Mouse (Mus musculus): ENCODE measurements around the gene Olfr221. TPM values are rescaled to one million over a fixed set of nuclear protein-coding genes. Genes with fewer than 3 reads are reported as not detected.

Olfr221 gene
- polyA plus RNA-seq, 1 experiment from 2014 or later: not detected

DNA sequence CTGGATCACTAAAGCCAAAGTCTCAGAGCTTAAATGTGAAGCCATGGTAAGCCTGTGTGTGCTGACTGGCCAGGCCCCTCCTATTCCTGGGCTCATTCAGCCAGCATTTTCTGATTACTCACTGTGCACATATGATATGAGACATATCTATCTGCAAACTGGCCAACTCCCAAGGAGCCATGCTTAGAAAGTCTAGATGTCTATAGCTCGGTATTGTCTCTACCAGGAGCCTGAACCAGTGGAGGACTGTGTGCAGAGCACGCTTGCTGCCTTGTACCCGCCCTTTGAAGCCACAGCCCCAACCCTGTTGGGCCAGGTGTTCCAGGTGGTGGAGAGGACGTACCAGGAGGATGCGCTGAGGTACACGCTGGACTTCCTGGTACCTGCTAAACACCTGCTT is 55.1 kb downstream of the Olfr221 start:
- H3K27ac ChIP-seq (replicated peaks; ENCODE audit: low read depth, low read length): no peak overlapping the region
- H3K4me2 ChIP-seq (ENCODE audit: low read length): no peak overlapping the region
- ATAC-seq (ENCODE audit: low FRiP score, low TSS enrichment) (no peak), DNase-seq (no peak)
- WGBS: 94% methylated on average over 6 of the region's 6 CpGs
- peaks cover 26% of the 10 kb centered on the region for H3K4me1 ChIP-seq (ENCODE audit: control insufficient read depth, insufficient read depth, low read length)
- H3K36me3 ChIP-seq (ENCODE audit: control insufficient read depth, insufficient read depth, low read length): peaks cover 49% of the 10 kb centered on the region
- no peaks in the 10 kb centered on the region for H3K27me3 ChIP-seq (ENCODE audit: control insufficient read depth, insufficient read depth, low read length)
- no peak overlapping the region for H3K9ac ChIP-seq (replicated peaks; ENCODE audit: low read length)
- H3K4me3 ChIP-seq (replicated peaks; ENCODE audit: low read depth, low read length): no peak overlapping the region
- no peaks in the 10 kb centered on the region for H3K9me3 ChIP-seq (ENCODE audit: control insufficient read depth, low read length)

DNA sequence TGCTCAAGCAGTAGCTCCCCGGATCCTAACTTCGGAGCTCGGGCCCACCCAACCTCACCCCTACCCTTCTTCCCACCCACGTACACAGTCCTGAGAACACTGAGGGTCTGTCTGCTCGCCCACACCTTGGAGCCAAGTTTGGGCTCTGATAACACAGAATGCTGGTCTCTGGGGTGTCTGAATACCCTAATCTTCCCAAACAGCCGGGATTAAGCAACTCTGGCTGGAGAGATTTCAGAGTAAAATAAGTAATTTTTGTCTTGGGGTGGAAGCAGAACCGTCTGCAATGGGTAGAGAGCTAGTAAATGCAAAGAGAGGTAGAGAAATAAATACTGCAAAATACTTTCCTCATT is 56.1 kb downstream of the Olfr221 start:
- Histone ChIP-seq H3K27ac (replicated peaks; ENCODE audit: low read depth, low read length) (peak overlapping the region; percentile 91), H3K4me2 (ENCODE audit: low read length) (peak overlapping the region; percentile 83), H3K36me3 (ENCODE audit: control insufficient read depth, insufficient read depth, low read length) (peaks cover 38% of the 10 kb centered on the region), H3K4me1 (ENCODE audit: control insufficient read depth, insufficient read depth, low read length) (peaks cover 26% of the 10 kb centered on the region), H3K9me3 (ENCODE audit: control insufficient read depth, low read length) (no peaks in the 10 kb centered on the region), H3K9ac (replicated peaks; ENCODE audit: low read length) (peak overlapping the region; percentile 78), H3K27me3 (ENCODE audit: control insufficient read depth, insufficient read depth, low read length) (no peaks in the 10 kb centered on the region), H3K4me3 (replicated peaks; ENCODE audit: low read depth, low read length) (peak overlapping the region; percentile 80)
- DNase-seq (no peak), ATAC-seq (ENCODE audit: low FRiP score, low TSS enrichment) (no peak)
- 2% methylated on average over 7 of the region's 7 CpGs for WGBS

DNA sequence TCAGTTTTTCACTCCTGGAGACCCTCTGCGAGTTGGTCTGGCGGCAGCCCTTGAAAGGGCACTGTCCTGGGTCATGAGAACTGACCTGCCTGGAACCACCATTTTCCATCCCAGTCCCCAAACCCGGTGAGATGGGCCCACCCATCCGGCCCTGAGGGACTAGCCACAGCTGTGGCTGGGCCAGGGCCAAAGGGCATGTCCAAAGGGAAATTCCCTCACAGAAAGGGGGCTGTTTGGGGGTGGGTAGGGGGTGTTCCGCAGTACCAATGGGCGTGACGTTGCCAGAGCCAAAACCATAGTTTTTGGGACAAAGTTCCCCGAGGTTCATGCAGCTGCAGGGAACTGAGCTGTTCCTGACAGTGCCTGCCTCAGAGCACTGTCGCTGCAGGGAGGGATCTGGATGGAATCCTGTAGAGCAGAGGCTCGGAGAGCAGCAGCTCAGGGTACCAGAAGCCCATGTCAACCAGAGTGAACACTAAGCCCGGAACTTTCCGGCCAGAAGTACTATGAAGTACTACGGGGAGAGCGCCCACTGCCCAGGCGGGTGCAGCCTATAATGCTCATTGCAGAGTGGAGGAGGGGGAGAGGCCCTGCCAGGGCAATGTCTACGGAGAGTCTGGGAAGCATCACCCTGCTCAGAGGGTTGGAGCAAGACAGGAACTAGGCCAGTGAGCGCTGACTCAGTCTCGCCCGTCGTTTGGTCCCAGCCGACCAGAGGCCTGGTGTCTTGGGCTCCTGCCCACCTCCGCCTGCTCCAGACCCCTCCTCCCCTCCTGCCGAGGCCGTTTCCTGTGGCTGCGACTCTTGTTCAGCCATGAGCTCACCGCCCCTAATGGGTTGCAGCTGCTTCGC is 56.7 kb downstream of the Olfr221 start:
- peak overlapping the region; percentile 83 for H3K4me2 ChIP-seq (ENCODE audit: low read length)
- peaks cover 26% of the 10 kb centered on the region for H3K4me1 ChIP-seq (ENCODE audit: control insufficient read depth, insufficient read depth, low read length)
- no peaks in the 10 kb centered on the region for H3K9me3 ChIP-seq (ENCODE audit: control insufficient read depth, low read length)
- H3K36me3 ChIP-seq (ENCODE audit: control insufficient read depth, insufficient read depth, low read length): peaks cover 32% of the 10 kb centered on the region
- peak overlapping the region; percentile 78 for H3K9ac ChIP-seq (replicated peaks; ENCODE audit: low read length)
- no peaks in the 10 kb centered on the region for H3K27me3 ChIP-seq (ENCODE audit: control insufficient read depth, insufficient read depth, low read length)
- under 1% methylated on average over 27 of the region's 27 CpGs for WGBS
- peak overlapping the region; percentile 80 for H3K4me3 ChIP-seq (replicated peaks; ENCODE audit: low read depth, low read length)
- ATAC-seq (ENCODE audit: low FRiP score, low TSS enrichment): peak; percentile 37
- peak; percentile 73 for DNase-seq
- peak overlapping the region; percentile 91 for H3K27ac ChIP-seq (replicated peaks; ENCODE audit: low read depth, low read length)

DNA sequence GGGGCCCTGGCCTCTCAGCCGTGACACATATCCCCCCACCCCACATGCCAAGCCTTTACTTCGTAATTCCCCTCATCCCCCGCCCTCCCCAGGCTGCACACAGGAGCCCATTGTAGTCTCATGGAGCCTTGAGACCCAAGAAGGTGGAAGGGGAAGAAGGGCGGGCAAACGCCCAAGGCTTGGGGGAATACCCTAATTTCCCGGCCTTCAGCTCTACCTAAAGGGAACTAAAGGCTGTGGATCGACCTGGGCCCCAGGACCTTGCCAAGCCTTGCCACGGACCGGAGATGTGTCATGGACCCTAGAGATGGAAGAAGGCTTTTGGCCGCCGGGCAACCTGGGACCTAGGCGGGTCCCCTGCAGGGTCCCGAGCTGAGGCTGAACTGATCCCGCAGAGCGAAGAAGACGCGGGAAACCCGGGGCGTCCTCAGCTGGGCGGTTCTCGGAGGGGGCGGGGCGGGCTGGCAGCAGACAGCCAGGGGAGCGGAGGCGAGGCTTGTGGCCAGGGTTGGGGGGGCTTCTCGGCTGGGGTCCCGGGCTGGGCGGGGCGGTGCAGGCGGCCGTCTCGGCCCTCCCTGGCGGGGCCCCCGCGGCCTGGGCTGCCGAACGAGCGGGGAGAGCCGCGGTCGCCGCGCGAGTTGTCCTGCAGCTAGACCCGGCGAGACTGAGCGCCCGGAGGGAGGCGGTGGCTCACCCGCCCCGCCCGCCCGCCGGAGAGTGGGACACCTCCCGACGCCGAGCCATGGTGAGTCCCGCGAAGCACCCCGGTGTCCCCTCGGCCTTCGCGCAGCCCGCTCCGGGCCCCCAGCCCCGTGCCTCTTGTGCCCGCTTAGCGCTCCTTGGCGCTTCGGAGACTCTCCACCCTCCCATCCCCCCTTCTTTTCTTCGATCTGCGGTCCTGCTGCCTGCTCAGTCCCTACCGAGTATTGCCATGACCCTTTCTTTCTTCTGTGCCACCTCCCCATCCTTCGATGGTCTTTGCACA is 57.7 kb downstream of the Olfr221 start, which contains the start of gene Arhgef40:
Arhgef40 (plus strand) TSS at position 473 of the 985 bp plus-strand sequence.
- peaks cover 26% of the 10 kb centered on the region for H3K4me1 ChIP-seq (ENCODE audit: control insufficient read depth, insufficient read depth, low read length)
- ATAC-seq (ENCODE audit: low FRiP score, low TSS enrichment) (peak; percentile 91), DNase-seq (peak; percentile 91)
- peak within 1 kb of the TSS; percentile 78 for H3K9ac ChIP-seq (replicated peaks; ENCODE audit: low read length)
- H3K9me3 ChIP-seq (ENCODE audit: control insufficient read depth, low read length): no peaks in the 10 kb centered on the region
- no peaks in the 10 kb centered on the region for H3K27me3 ChIP-seq (ENCODE audit: control insufficient read depth, insufficient read depth, low read length)
- peak within 1 kb of the TSS; percentile 91 for H3K27ac ChIP-seq (replicated peaks; ENCODE audit: low read depth, low read length)
- H3K4me2 ChIP-seq (ENCODE audit: low read length): peak within 1 kb of the TSS; percentile 83
- 1% methylated on average over 65 of the region's 74 CpGs for WGBS
- H3K36me3 ChIP-seq (ENCODE audit: control insufficient read depth, insufficient read depth, low read length): peaks cover 22% of the 10 kb centered on the region
- H3K4me3 ChIP-seq (replicated peaks; ENCODE audit: low read depth, low read length): peak within 1 kb of the TSS; percentile 80

Other genes starting within 250 kb of the Olfr221 start
- not detected in 2 replicates for gene AY358078, start 242.4 kb downstream of the Olfr221 start, polyA plus RNA-seq (2014; fragmentation: Nextera tagmentation; extraction: Ambion mirVana)
- gene Ear6, start 188.8 kb downstream of the Olfr221 start, polyA plus RNA-seq (2014; fragmentation: Nextera tagmentation; extraction: Ambion mirVana): not detected in 2 replicates
- gene Mettl17, start 157.6 kb downstream of the Olfr221 start, polyA plus RNA-seq (2014; fragmentation: Nextera tagmentation; extraction: Ambion mirVana): 85.2 and 85.6 TPM in 2 replicates
- 1.1 and 1.8 TPM in 2 replicates for gene Slc39a2, start 149.6 kb downstream of the Olfr221 start, polyA plus RNA-seq (2014; fragmentation: Nextera tagmentation; extraction: Ambion mirVana)
- gene Ndrg2, start 128.3 kb downstream of the Olfr221 start, polyA plus RNA-seq (2014; fragmentation: Nextera tagmentation; extraction: Ambion mirVana): 98.7 and 128 TPM in 2 replicates
- not detected in 2 replicates for gene Tppp2, start 124.0 kb downstream of the Olfr221 start, polyA plus RNA-seq (2014; fragmentation: Nextera tagmentation; extraction: Ambion mirVana)
- gene Rnase13, start 119.7 kb downstream of the Olfr221 start, polyA plus RNA-seq (2014; fragmentation: Nextera tagmentation; extraction: Ambion mirVana): not detected in 2 replicates
- 72.8 and 75.8 TPM in 2 replicates for gene Arhgef40, start 57.7 kb downstream of the Olfr221 start, polyA plus RNA-seq (2014; fragmentation: Nextera tagmentation; extraction: Ambion mirVana)
- 0.37 and 0.39 TPM in 2 replicates for gene Tmem253, start 26.8 kb downstream of the Olfr221 start, polyA plus RNA-seq (2014; fragmentation: Nextera tagmentation; extraction: Ambion mirVana)
- 41.6 and 46.9 TPM in 2 replicates for gene Zfp219, start 21.7 kb downstream of the Olfr221 start, polyA plus RNA-seq (2014; fragmentation: Nextera tagmentation; extraction: Ambion mirVana)
- 473 and 549 TPM in 2 replicates for gene Hnrnpc, start 61.6 kb upstream of the Olfr221 start, polyA plus RNA-seq (2014; fragmentation: Nextera tagmentation; extraction: Ambion mirVana)
- 39.5 and 57.3 TPM in 2 replicates for gene Rpgrip1, start 68.2 kb upstream of the Olfr221 start, polyA plus RNA-seq (2014; fragmentation: Nextera tagmentation; extraction: Ambion mirVana)
- gene Supt16, start 155.0 kb upstream of the Olfr221 start, polyA plus RNA-seq (2014; fragmentation: Nextera tagmentation; extraction: Ambion mirVana): 58.7 and 74.9 TPM in 2 replicates
- 47.5 and 53.4 TPM in 2 replicates for gene Chd8, start 215.3 kb upstream of the Olfr221 start, polyA plus RNA-seq (2014; fragmentation: Nextera tagmentation; extraction: Ambion mirVana)
- gene Tox4, start 236.7 kb upstream of the Olfr221 start, polyA plus RNA-seq (2014; fragmentation: Nextera tagmentation; extraction: Ambion mirVana): 52.6 and 56.1 TPM in 2 replicates
- gene Rab2b, start 237.1 kb upstream of the Olfr221 start, polyA plus RNA-seq (2014; fragmentation: Nextera tagmentation; extraction: Ambion mirVana): 60.4 and 65.7 TPM in 2 replicates

All from midbrain, embryonic 14.5 days (tissue).